9 mouse cellular contexts compared by ENCODE assay signal in the genomic region with DNA sequence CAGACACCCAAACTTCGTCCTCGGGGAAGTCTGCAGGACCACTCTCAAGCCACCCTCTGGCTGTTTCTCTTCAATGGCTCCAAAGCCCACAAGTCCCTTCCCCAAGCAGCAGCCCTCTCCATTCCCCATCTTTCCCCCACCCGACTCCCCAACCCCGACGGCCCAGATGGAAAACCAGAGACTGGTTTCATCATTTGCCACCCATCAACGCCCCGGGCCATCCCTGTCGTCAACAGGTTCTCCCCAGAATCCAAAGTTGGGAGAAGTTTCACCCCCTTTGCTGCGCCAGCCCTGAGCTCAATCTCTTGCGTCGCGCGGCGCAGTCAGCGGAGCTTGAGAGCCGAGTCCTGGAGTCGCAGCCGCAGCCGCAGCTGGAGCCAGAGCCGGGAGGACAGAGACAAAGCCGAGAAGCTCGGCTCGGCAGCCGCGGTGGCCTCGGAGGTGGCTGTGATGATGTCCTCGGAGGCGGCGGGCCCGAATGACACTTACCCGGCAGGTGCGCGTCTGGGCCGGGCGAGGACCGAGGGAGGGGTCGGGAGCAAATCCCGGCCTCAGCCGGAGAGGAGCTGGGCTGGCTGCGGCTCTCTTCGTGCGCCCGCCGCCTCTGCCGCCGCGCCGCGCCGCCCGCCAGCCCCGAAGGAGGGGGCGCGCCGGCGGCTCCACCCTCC. TPM values are rescaled to one million over a fixed set of nuclear protein-coding genes. Genes with fewer than 3 reads are reported as not detected.
DNase-seq lines count a peak whose midpoint lies in the region; ATAC-seq and TF ChIP-seq lines count a peak whose summit lies in the region.
"Had no signal": no experiment of that assay in that cellular context is flagged by ENCODE, and none has a peak within 500 bp of the region (broad histone marks: within the 10 kb centered on the region; RNA-seq: fewer than 3 reads in every experiment).

No protein-coding gene starts in this region.

- 0 out of 2 replicates have a peak, but pooled peaks have one; percentile 12 for ATAC-seq in lung, embryonic 16.5 days (ENCODE audit: low read depth)
- no peak for ATAC-seq in intestine, postnatal 0 days

- peak overlapping the region; percentile 54 for H3K4me2 ChIP-seq in lung, embryonic 16.5 days (ENCODE audit: low read depth, low read length)
- peak overlapping the region; percentile 50 for H3K4me2 ChIP-seq in intestine, postnatal 0 days (replicated peaks; ENCODE audit: low read depth)

- DNase-seq in adrenal gland, postnatal 25 days, result peak; percentile 26
- no peak for DNase-seq in adrenal gland, adult (ENCODE audit: inconsistent age in 2 of 2, low spot score in 1 of 2)
- no peak for DNase-seq in lung, adult 18-20 months
- peak; percentile 33 for DNase-seq in right cerebral cortex, postnatal 4 days
- no peak for DNase-seq in cerebellum, adult 8-10 months
- DNase-seq in adrenal gland, adult 8-10 months, result no peak

- H3K9ac ChIP-seq in lung, embryonic 16.5 days (ENCODE audit: low read length), result no peak overlapping the region
- H3K9ac ChIP-seq in intestine, postnatal 0 days (ENCODE audit: low read depth, low read length), result no peak overlapping the region
- H3K9ac ChIP-seq: liver, embryonic 14.5 days had no signal

- peak overlapping the region; percentile 39 for H3K4me3 ChIP-seq in lung, embryonic 16.5 days (ENCODE audit: low read length)
- H3K4me3 ChIP-seq in intestine, postnatal 0 days (ENCODE audit: low read depth, low read length), result peak overlapping the region; percentile 27

- H3K4me1 ChIP-seq in lung, embryonic 16.5 days (replicated peaks; ENCODE audit: control insufficient read depth, insufficient read depth, low read length), result 0 out of 2 replicates have a peak, but pooled peaks cover 4% of the 10 kb centered on the region
- H3K4me1 ChIP-seq in intestine, postnatal 0 days (replicated peaks; ENCODE audit: control insufficient read depth, insufficient read depth, low read length), result no peaks in the 10 kb centered on the region

- no peak overlapping the region for H3K27ac ChIP-seq in lung, embryonic 16.5 days (ENCODE audit: low read length)
- H3K27ac ChIP-seq in intestine, postnatal 0 days (ENCODE audit: low read depth, low read length), result no peak overlapping the region
- H3K27ac ChIP-seq: liver, embryonic 14.5 days had no signal

- no peaks in the 10 kb centered on the region for H3K36me3 ChIP-seq in lung, embryonic 16.5 days (ENCODE audit: control insufficient read depth, insufficient read depth, low read length)
- H3K36me3 ChIP-seq in intestine, postnatal 0 days (ENCODE audit: control insufficient read depth, insufficient read depth), result no peaks in the 10 kb centered on the region

- peaks cover 83% of the 10 kb centered on the region for H3K27me3 ChIP-seq in lung, embryonic 16.5 days (ENCODE audit: control insufficient read depth, insufficient read depth, low read depth, low read length)
- H3K27me3 ChIP-seq in intestine, postnatal 0 days (replicated peaks; ENCODE audit: control insufficient read depth, insufficient read depth, low read length), result peaks cover 79% of the 10 kb centered on the region

- no peaks in the 10 kb centered on the region for H3K9me3 ChIP-seq in lung, embryonic 16.5 days (ENCODE audit: control insufficient read depth, low read length)
- no peaks in the 10 kb centered on the region for H3K9me3 ChIP-seq in intestine, postnatal 0 days (ENCODE audit: control insufficient read depth)

- TF ChIP-seq CTCF in intestine, postnatal 0 days (IDR thresholded peaks at IDR 0.05; ENCODE audit: low read depth), result no peak

- WGBS in lung, embryonic 16.5 days, result under 1% methylated on average over 40 of the region's 56 CpGs
- under 1% methylated on average over 52 of the region's 56 CpGs for WGBS in intestine, postnatal 0 days

RNA-seq across cellular contexts. Expression of a gene that starts 0.7 kb away (rescaled TPM):
- total RNA-seq in adrenal gland, postnatal 25 days (2021), result 0.67 and 0.73 TPM in 2 replicates
- 0.92 and 0.94 TPM in 2 replicates for polyA plus RNA-seq in lung, embryonic 16.5 days (2015; fragmentation: Nextera tagmentation; extraction: Ambion mirVana)
- polyA plus RNA-seq in intestine, postnatal 0 days (2015; fragmentation: Nextera tagmentation; extraction: Ambion mirVana), result 0.64 and 0.67 TPM in 2 replicates
- total RNA-seq in adrenal gland, adult 8-10 months (2022), result 10 to 100 TPM in 1 of 4 experiments, 1 to 10 TPM in 1, under 1 TPM in 2; 0.44 to 10.2 (median 4.1) TPM

RNA-seq across cellular contexts. Expression of a gene that starts 27.4 kb away (rescaled TPM):
- not detected in 2 replicates for total RNA-seq in adrenal gland, postnatal 25 days (2021)
- 0.09 TPM in 1 of 2 replicates, not detected in the other for polyA plus RNA-seq in lung, embryonic 16.5 days (2015; fragmentation: Nextera tagmentation; extraction: Ambion mirVana)
- not detected in 2 replicates for polyA plus RNA-seq in intestine, postnatal 0 days (2015; fragmentation: Nextera tagmentation; extraction: Ambion mirVana)
- total RNA-seq in adrenal gland, adult 8-10 months (2022), result not detected
- polyA plus RNA-seq: liver, embryonic 14.5 days had no signal

RNA-seq across cellular contexts. Expression of a gene that starts 30.9 kb away (rescaled TPM):
- not detected in 2 replicates for total RNA-seq in adrenal gland, postnatal 25 days (2021)
- not detected in 2 replicates for polyA plus RNA-seq in lung, embryonic 16.5 days (2015; fragmentation: Nextera tagmentation; extraction: Ambion mirVana)
- polyA plus RNA-seq in intestine, postnatal 0 days (2015; fragmentation: Nextera tagmentation; extraction: Ambion mirVana), result 2.7 and 3.6 TPM in 2 replicates
- total RNA-seq in adrenal gland, adult 8-10 months (2022), result not detected
- polyA plus RNA-seq: liver, embryonic 14.5 days had no signal

RNA-seq across cellular contexts. Expression of a gene that starts 34.7 kb away (rescaled TPM):
- not detected in 2 replicates for total RNA-seq in adrenal gland, postnatal 25 days (2021)
- polyA plus RNA-seq in lung, embryonic 16.5 days (2015; fragmentation: Nextera tagmentation; extraction: Ambion mirVana), result 0.26 and 0.48 TPM in 2 replicates
- polyA plus RNA-seq in intestine, postnatal 0 days (2015; fragmentation: Nextera tagmentation; extraction: Ambion mirVana), result not detected in 2 replicates
- not detected for total RNA-seq in adrenal gland, adult 8-10 months (2022)
- polyA plus RNA-seq: liver, embryonic 14.5 days had no signal

RNA-seq across cellular contexts. Expression of a gene that starts 48.8 kb away (rescaled TPM):
- total RNA-seq in adrenal gland, postnatal 25 days (2021), result not detected in 2 replicates
- polyA plus RNA-seq in lung, embryonic 16.5 days (2015; fragmentation: Nextera tagmentation; extraction: Ambion mirVana), result 0.43 and 1.4 TPM in 2 replicates
- not detected in 2 replicates for polyA plus RNA-seq in intestine, postnatal 0 days (2015; fragmentation: Nextera tagmentation; extraction: Ambion mirVana)
- not detected for total RNA-seq in adrenal gland, adult 8-10 months (2022)
- polyA plus RNA-seq: liver, embryonic 14.5 days had no signal

Comparison
In these comparisons a context has a peak if more than half of its experiments do, and no peak if none do; other contexts are left out.
1. DNase-seq: peak in adrenal gland, postnatal 25 days (single experiment) and right cerebral cortex, postnatal 4 days (single experiment); none in adrenal gland, adult (0 of 2), lung, adult 18-20 months (0 of 2), cerebellum, adult 8-10 months (single experiment) and adrenal gland, adult 8-10 months (single experiment).